Mouse (Mus musculus) activated CD4-positive, CD25-positive, alpha-beta regulatory T cell, adult 4 months (primary cell): ENCODE results near the gene Gbp7. TPM values are rescaled to one million over a fixed set of nuclear protein-coding genes. Genes with fewer than 3 reads are reported as not detected.
"Not testable (repeated sequence)": the region's sequence is repeated elsewhere in the genome, so short reads cannot be mapped to it uniquely, and the experiment has no call there.

ENCODE experiments used
- ATAC-seq: one replicate; pipeline ENCODE4 v1.8.0; 2017
- polyA plus RNA-seq, 2 experiments: library from polyadenylated mRNA; unstranded; fragments of 100-300 nt; shearing (Covaris generic); gene quantifications; one replicate each; pipeline ENCODE4 v1.2.1; 2017

The Gbp7 gene
- polyA plus RNA-seq, 2 experiments from 2014 or later: 226 to 256 TPM

GRCm38 (mm10) chr3:142561045-142561646 is 31.0 kb downstream of the Gbp7 start:
- peak; percentile 2 for ATAC-seq

DNA sequence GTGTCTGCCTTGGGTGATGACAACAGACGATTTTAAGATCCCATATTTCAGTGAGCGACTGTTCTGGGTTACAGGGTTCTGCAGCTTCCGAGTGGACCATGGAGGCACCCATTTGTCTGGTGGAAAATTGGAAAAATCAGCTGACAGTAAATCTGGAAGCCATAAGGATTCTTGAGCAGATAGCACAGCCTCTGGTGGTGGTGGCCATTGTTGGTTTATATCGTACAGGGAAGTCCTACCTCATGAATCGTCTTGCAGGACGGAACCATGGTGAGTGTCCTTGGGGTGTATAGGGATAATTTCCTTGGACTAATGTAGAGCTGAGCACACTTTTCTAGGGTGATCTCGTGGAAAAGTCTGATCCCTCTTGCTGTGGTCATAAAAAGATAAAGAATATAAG is 31.5 kb downstream of the Gbp7 start:
- ATAC-seq: no peak

DNA sequence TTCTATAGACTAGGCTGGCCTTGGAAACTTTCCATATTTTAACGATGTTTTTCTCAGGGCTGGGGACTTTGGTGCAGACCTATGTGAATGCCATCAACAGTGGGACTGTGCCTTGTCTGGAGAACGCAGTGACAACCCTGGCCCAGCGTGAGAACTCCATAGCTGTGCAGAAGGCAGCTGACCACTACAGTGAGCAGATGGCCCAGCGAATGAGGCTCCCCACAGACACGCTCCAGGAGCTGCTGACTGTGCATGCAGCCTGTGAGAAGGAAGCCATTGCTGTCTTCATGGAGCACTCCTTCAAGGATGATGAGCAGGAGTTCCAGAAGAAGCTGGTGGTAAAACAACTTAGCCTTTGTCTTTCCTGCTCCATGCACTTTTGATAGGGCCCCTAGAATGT is 37.3 kb downstream of the Gbp7 start:
- not testable (repeated sequence) for ATAC-seq

DNA sequence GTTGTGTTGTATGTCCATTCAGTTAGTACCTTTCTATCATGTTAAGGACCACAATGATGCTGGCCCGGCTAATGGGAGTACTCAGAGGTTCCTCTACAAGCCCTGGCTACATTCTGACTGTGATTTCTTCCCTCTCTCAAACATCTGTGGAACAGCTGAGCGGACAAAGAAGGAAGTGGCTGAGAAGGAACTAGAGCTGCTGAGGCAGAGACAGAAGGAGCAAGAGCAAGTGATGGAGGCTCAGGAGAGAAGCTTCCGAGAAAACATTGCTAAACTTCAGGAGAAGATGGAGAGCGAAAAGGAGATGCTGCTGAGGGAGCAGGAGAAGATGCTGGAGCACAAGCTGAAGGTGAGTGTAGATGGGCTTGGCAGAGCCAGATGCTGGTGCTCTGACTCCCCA is 40.6 kb downstream of the Gbp7 start:
- ATAC-seq: no peak

DNA sequence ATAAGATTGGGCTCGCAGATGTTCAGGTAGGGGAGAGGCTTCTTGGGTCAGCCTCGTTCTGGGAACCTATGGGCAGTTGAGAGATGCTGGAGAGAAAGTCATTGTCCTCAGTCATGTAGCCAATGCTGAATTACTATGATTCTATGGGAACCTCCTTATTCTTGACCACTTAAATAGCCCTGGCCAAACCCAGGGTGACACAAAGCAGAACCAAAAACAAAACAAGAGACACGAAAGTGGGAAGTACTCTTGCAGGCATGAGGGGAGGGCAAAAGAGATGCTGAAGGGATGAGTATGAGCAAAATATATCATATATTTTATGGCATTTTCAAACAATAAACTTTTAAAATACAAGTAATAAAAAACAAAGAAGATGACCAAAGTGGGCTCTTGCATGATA is 47.0 kb downstream of the Gbp7 start:
- ATAC-seq: no peak

DNA sequence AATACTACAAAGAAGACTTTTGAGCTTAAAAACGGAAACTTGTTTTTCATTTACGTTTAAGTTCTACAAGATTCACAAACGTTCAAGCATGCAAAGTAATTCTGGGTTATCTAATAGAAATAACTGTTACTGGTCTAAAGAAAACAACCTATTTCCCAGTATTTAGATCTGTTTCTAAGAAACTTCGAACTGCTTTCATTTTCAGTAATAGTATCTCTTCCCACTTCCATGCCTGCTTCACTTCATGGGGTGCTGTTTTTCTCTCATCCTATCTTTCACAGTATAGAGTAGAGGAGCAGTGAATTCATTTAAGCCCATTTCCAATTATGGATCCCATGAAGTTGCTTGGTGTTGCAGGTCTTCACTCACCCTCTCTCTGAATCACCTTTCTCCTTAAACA is 48.2 kb downstream of the Gbp7 start:
- ATAC-seq: peak; percentile 60

- ATAC-seq: no peak
Measured at GRCm38 (mm10) chr3:142583067-142583466, 52.9 kb downstream of the Gbp7 start.

DNA sequence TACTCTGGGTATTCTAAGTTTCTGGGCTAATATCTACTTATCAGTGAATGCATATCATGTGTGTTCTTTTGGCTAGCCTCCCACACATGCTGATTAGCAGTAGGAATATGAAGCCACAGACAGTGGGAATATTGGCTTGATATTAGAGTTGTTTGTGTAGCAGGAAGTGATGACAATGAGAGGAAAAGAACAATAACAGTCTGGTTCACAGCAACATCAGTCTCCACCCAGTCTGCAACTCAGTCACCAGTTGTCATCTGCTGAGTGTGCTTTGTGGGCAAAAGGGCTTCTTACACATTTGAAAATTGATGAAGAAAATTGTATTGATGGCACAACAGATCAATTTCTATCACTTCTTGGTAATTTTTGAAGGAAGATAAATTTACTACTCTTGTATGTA is 57.2 kb downstream of the Gbp7 start:
- ATAC-seq: peak; percentile 78

DNA sequence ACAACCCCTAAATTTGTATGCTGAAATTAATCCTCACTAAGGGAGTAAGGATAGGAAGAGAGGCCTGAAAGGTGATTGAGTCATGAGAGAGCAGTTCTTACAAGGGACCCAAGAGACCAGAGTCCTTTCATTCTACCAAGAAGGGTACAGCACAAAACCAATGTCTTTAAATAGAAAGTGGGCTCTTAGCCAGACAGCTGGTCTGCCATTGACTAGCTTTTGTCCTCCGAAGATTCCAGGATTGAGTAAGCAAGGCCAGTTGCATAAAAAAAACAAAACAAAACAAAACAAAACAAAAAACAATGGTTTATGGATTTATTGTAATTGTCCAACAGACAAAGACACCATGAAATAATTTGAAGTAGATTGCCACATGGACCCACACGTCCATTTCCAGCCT is 58.7 kb downstream of the Gbp7 start:
- no peak for ATAC-seq

DNA sequence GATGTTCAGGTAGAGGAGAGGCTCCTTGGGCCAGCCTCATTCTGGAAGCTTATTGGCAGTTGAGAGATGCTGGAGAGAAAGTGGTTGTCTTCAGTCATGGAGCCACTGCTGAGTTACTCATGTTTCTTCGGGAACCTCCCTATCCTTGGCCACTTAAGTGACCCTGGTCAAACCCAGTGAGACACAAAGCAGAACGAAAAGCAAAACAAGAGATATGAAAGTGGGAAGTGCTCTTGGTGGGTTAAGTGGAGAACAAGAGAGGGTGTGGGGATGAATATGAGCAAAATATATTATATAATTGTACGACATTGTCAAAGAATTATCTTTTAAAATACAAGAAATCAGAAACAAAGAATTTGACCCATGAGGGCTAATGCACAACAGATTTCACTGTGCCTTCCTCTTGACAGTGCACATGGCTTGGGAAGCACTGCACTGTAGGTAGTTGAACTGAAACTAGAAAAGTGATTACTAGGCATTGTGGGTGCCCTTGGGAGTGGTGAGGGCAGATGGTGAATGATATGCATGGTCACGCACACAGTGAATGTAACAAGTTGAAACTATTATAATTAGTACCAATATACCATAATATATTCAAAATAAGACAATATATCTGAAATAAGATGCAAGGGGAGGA is 60.4 kb downstream of the Gbp7 start:
- ATAC-seq: peak; percentile 35

DNA sequence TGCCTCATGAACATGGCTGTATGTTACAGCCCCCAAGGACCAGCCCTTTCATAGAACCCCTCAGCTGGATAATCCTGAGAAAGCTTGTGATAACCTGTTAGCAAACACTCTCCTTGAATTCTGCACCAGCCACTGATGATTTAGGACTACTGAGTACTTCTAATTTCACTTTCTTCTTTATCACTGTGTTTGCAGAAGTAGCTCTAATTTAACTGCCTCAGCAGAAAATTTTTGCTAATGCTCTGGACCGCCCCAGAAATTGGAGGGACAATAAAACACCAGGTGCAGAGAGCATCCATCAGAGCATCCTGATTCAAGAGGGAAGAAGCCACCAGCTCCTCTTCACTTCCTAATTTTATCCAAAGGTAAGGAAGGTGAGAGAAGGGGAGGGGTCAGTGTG is 64.4 kb downstream of the Gbp7 start, which contains the start of gene Gbp2b:
TSS of gene Gbp2b (plus strand) at position 301 of the 400 bp plus-strand sequence.
- ATAC-seq: no peak

DNA sequence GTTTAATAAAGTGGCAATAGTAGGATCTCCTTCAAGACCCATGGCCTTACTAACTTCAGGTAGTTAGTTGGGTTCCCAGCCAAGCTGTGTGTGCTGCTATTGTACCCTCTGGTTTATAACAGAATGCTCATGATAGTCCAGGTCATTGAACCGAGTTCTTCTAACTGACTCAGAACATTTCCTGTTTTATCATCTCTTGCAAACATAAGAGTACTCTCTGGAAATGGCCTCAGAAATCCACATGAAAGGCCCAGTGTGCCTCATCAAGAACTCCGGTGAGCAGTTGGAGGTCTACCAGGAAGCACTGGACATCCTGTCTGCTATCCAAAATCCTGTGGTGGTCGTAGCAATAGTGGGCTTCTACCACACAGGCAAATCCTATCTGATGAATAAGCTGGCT is 67.8 kb downstream of the Gbp7 start:
- ATAC-seq: no peak

Other genes starting within 250 kb of the Gbp7 start
- 10 to 100 TPM; 21.1 to 26.6 TPM for gene Pdlim5, start 134.6 kb upstream of the Gbp7 start, polyA plus RNA-seq
- 10 to 100 TPM; 10.1 to 14.4 TPM for gene Gbp5, start 36.4 kb upstream of the Gbp7 start, polyA plus RNA-seq
- 100 to 1,000 TPM in 1 of 2 experiments, 10 to 100 TPM in 1; 91.5 to 108 TPM for gene Gbp3, start 29.7 kb downstream of the Gbp7 start, polyA plus RNA-seq
- 10 to 100 TPM; 18.4 to 57.3 TPM for gene Gbp2b, start 64.5 kb downstream of the Gbp7 start, polyA plus RNA-seq
- 100 to 1,000 TPM; 109 to 135 TPM for gene Gbp2, start 90.3 kb downstream of the Gbp7 start, polyA plus RNA-seq
- 1 to 10 TPM; 5.2 TPM for gene Kyat3, start 170.7 kb downstream of the Gbp7 start, polyA plus RNA-seq
- gene Gtf2b, start 234.7 kb downstream of the Gbp7 start, polyA plus RNA-seq: 10 to 100 TPM; 58.6 to 67.4 TPM